Mouse (Mus musculus) left cerebral cortex, postnatal 25 days (tissue): ENCODE results near the gene Hmcn1. TPM values are rescaled to one million over a fixed set of nuclear protein-coding genes. Genes with fewer than 3 reads are reported as not detected.

Experiments
- DNase-seq, 2 experiments: peaks; one replicate each; pipeline ENCODE4 v3.0.0; 2022; ENCODE audit warnings: low spot score in 2 of 2, mixed read lengths in 1 of 2
- intact Hi-C: fragments of 180-260 bp; cut with DNase I; formaldehyde crosslinking; loops from one replicate; pipeline ENCODE4 v1.15.1; 2025
- total RNA-seq, 2 experiments: library from RNA; stranded (reverse); gene quantifications; 2 replicates each; pipeline ENCODE4 v1.2.3; 2021

Gene Hmcn1
- total RNA-seq, 2 experiments from 2014 or later: 2.1 to 3.9 TPM

DNA sequence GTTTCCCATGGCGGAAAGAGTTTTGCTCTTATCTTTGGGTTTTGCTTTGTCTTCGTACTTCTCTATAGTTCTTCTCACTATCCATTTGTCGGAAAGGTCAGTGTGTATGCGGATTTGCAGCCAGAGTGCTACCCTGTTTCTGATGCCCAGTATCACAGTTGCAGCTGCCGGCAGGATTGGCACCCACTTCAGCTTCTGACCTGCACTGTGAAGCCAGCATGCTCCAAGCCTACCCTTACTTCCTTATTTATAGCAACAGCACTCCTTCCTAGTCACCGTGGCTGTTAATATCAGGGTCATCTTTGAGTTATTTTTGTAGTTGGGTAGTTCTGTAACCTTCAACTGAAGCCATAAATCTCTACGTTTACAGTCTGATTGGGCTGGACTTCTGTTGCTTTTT lies 412.7 kb downstream of the Hmcn1 start:
- intact Hi-C loops: no loop called here
- DNase-seq: no peak

- DNase-seq: no peak
- intact Hi-C loops: no loop called here
Observed at GRCm38 (mm10) chr1:150573407-150573806, 419.8 kb downstream of the Hmcn1 start.

GRCm38 (mm10) chr1:150570562-150571156 lies 422.6 kb downstream of the Hmcn1 start:
- intact Hi-C loops: no loop called here
- no peak for DNase-seq

DNA sequence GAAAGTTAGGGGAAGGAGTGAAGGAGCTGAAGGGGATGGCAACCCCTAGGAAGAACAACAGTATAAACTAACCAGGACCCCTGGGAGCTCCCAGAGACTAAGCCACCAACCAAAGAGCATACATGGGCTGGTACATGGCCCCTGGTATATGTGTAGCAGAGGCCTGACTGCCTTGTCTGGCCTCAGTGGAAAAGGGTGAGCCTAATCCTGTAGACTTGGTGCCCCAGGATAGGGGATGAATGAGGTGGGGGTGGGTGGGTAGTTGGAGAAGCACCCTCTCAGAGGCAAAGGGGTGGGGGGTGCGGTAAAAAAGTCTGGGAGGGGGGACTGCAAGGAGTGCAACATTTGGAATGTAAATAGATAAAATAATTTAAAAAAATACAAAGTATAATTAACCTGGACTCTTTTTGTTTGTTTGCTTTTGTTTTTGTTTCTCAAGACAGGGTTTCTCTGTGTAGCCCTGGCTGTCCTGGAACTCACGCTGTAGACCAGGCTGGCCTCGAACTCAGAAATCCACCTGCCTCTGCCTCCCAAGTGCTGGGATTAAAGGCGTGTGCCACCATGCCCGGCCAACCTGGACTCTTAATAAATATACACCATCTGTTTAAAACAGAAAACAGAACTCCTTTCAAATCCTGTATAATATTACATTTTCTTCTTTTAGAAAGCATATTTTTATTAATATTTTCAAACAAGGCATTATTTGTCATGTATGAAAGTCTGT lies 423.3 kb downstream of the Hmcn1 start:
- intact Hi-C loops: no loop called here
- no peak for DNase-seq

DNA sequence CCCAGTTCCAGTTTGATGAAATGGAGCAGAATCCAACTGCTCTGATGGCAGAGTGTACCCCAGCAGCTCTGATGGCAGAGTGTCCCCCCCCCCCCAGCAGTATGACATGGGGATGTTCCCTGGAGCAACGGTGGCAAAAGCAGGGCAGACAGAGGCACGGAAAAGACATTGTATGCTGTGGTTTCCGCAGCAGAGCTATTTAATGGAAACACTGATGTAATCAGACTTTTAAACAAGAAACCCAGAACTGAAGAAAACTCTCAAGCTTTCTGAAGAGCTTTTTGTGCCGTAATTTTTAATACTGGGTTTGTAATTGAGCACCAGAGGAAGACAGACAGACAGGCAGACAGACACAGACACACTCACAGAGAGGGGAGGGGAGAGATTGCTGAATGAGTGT lies 426.9 kb downstream of the Hmcn1 start:
- no peak for DNase-seq
- intact Hi-C loops: no loop called here

- intact Hi-C loops: no loop called here
Observed at GRCm38 (mm10) chr1:150556621-150557020, 436.6 kb downstream of the Hmcn1 start.

DNA sequence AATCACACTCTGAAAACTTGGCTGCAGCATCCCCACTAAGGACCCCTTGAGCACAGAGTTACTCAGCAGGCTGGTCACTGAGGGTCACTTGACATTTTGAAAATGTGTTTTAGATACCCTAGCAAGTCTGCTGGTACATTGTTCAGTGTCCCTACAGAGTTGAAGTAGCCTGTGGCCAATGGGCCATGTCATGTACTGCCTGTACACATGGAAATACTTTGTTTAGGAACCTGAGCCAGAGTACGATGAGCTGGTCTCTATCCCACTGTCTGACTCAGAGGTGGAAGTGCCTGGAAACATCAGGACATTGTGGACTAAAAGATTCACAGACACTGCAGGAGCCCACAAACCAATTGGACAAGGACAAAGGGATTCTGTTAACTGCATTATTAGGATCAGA lies 441.8 kb downstream of the Hmcn1 start:
- intact Hi-C loops: no loop called here
- no peak for DNase-seq

More at GRCm38 (mm10) chr1:150556621-150557020, 436.6 kb downstream of the Hmcn1 start:
- no peak for DNase-seq

DNA sequence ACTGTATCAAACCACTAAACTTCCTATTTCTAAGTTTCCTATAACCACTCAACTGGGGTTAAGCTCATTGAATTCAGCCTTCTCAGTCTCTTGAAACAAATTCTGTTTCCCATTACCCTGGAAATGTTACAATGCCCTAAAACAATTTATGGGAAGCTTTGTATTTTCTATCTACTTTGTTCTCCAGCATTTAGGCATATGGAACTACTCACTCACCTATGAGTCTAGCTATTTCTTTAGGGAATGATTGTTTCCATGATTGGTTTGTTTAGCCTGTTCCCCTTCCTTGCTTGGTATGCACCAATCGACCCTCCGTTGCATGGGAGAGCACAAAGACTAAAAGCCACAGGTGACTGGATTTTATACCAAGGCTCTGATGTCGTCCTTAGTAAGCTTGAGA lies 446.8 kb downstream of the Hmcn1 start:
- intact Hi-C loops: no loop called here
- DNase-seq: no peak

DNA sequence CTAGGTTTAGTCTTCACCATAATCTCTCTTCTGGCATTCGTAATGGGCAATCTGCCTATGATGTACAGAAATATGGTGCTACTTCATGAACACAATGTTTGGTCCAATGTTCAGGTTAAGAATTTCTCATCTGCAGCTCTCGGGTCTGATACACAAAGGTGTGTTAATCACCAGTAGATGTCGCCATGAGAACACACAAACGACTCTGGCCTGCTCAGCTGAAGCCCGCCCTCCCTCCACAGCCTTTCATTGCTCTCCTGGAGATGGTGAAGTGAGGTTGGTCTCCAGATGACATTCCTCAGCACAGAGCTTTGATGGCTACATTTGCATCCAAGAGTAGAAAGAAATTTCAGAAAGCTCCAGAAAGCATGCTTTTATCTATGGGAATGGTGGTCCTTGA lies 453.0 kb downstream of the Hmcn1 start:
- intact Hi-C loops: loop anchor here (1.0 kb wide), 3 partner anchors 51 to 469 kb away; no protein-coding TSS in a partner anchor
- peak; percentile 10 to 48 for DNase-seq

DNA sequence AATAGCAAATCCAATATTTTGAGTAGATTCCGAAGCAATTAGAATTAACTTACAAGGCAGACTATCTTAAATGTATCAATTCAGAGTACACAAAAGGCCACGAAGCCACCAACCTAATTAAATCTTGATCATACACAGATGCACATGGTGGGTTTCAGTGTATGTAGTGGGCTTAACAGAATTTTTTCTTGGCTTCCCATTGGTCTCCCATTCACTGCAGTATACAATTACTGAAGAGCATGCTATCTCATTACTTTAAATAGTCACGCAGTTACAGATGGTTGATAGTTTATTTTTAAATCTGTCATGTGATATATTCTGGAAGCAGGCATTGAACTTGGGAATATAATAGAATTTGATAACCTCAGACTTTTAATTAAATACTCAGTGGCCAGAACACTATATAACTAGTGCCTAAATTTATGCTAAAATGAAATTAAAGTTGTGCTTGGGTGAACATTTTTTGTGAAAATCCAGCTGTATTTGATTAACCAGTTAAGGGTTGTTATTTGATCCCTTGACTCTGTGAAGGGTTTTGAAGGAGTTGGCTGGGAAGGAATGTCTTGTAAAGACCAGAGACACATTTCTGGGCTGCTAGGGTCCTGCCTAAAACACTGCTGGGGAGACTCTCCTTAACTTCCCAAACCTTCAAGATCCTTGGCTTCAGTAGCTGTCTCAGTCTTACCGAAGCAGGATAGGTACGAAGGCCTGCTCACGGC lies 455.7 kb downstream of the Hmcn1 start:
- DNase-seq: no peak
- intact Hi-C loops: no loop called here

GRCm38 (mm10) chr1:150535770-150536534 lies 457.3 kb downstream of the Hmcn1 start:
- DNase-seq: no peak
- intact Hi-C loops: no loop called here

DNA sequence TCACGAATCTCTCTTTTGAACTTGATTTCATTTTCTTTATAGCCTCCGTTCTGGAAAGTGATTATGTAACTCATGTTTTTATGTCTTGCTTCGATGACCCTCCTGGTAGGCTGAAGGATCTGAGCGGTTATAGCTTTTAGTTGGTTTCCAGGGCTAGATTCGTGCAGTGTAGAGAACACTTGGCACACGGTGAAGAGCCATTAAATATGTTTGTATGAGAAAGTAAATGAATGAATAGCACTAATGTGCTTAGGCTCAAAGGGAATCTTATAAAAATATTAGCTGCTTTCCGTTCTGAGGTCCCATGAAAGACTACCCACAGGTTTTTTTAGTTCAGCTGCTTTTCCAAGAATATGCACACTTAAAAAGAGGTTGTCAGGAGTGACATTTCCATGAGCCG lies 458.6 kb downstream of the Hmcn1 start:
- intact Hi-C loops: no loop called here

GRCm38 (mm10) chr1:150513041-150513440 lies 480.2 kb downstream of the Hmcn1 start:
- intact Hi-C loops: no loop called here
- DNase-seq: no peak

More for the DNA sequence above, 458.6 kb downstream of the Hmcn1 start:
- no peak for DNase-seq

Other genes starting within 250 kb of the Hmcn1 start
- gene Gm47985, start 189.1 kb upstream of the Hmcn1 start, total RNA-seq: not detected
- gene Gm8947, start 198.9 kb upstream of the Hmcn1 start, total RNA-seq: not detected
- not detected for gene Gm47995, start 205.0 kb upstream of the Hmcn1 start, total RNA-seq
- not detected for gene 3110040M04Rik, start 210.7 kb upstream of the Hmcn1 start, total RNA-seq
- gene Gm47996, start 216.7 kb upstream of the Hmcn1 start, total RNA-seq: not detected